Mouse (Mus musculus) heart, postnatal 0 days (tissue): ENCODE data around the gene Dnah2.

Experiments
- CTCF ChIP-seq: IDR thresholded peaks from 2 replicates; pipeline ENCODE4 v1.5.1; 2016; ENCODE audit warnings: antibody characterized with exemption, control low read depth, low read depth
- EP300 ChIP-seq: IDR thresholded peaks from 2 replicates; pipeline ENCODE4 v1.6.1; 2016; ENCODE audit warnings: antibody characterized with exemption, low read depth

- TF ChIP-seq EP300: no peak
- TF ChIP-seq CTCF: no peak
Measured at GRCm38 (mm10) chr11:69516661-69517060, 32.2 kb downstream of the Dnah2 start.
